Mouse (Mus musculus) urinary bladder, postnatal 10 days (tissue): ENCODE results near the gene Fkbpl.
A peak's percentile ranks its signal among the peaks of the same experiment; 100 is the strongest.

Experiments
- DNase-seq: peaks from one replicate; pipeline ENCODE4 v3.0.0; 2022; ENCODE audit warnings: low spot score

Gene Fkbpl

DNA sequence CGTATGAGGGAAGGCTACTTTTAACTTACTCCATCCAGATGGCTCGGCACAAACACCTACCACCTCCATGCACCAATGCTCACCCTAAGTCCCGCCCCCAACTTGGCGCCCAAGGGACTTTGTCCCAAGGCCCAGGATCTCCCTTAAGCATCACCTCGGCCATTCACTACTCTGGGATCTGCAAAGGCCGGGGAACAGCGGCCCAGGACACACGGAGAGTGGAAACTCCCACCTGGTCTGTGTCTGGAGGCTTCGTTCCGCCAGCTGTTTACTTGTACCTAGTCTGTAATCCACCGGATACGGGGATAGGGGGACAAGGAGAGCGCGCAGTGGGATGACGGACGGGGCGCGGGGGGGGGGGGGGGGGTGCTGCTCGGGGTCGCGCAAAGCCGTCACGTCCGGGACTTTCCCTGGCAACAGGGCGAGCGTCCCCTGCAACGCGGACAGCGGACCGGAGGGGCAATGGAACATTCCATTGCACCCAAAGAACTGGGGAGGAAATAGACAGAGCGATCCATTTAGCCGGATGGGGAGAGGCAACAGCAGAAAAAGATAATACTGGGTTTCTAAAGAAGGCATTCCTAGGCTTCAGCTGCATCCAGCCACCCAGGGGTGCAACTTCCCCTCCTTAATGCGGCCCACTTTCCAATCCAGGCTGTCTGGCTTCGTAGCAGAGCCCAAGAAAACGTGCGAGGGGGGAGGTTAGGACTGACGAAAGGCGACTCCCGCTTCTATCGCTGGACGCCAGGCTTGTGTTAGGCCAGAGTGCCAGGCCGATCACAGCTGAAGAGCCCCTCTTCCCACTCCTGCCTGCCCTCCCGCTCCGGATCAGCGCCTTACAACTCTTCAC, 17.2 kb upstream of the Fkbpl start:
- peak; percentile 59 for DNase-seq

- no peak for DNase-seq
Measured at GRCm38 (mm10) chr17:34627943-34628643, 16.5 kb upstream of the Fkbpl start, which contains the start of gene Ppt2. TSS of gene Ppt2 (minus strand) at chr17:34628510.

DNA sequence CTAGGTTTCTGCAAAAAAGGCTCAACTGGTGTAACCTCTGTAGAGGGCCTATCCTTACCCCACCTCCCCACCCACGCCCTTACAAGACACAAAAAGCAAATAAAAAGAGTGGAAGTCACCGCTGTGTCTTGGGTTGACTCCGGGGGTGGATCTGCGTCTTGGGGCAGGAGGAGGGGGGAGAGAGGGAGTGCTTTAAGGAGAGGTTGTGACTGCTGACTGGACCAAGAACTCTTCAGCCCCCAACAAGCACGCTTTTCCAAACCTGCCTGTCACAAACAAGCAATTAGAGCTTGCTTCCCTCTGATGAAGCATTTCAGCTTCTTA, 16.0 kb upstream of the Fkbpl start:
- no peak for DNase-seq

DNA sequence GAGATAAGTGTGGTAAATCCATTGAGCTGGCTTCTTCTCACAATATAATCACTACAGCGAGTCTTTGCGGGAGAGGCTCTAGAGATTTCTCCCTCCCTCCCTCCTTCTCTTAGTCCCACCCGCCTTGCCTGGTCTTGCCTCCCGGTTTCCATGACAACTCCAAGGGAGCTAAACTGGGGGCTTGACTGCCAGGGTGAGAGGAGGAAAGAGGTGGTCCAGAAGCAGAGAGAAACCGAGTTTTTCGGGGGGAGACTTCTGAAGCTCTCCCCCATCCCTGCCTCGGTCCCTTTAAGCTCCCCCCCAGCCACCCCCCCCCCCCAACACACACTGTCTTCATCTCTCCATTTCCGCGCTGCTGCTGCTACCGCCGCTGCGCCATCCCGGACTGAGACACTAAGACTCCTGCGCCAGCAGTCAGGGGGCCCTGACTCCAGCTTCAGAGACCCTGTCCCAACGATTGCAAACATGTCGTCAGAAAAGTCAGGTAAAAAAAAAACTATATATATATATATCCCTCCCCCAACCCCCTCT, 15.3 kb upstream of the Fkbpl start, which contains the start of gene Prrt1:
Gene Prrt1, plus strand, starts transcription at position 313 of the 531 bp plus-strand sequence.
- DNase-seq, result no peak

DNA sequence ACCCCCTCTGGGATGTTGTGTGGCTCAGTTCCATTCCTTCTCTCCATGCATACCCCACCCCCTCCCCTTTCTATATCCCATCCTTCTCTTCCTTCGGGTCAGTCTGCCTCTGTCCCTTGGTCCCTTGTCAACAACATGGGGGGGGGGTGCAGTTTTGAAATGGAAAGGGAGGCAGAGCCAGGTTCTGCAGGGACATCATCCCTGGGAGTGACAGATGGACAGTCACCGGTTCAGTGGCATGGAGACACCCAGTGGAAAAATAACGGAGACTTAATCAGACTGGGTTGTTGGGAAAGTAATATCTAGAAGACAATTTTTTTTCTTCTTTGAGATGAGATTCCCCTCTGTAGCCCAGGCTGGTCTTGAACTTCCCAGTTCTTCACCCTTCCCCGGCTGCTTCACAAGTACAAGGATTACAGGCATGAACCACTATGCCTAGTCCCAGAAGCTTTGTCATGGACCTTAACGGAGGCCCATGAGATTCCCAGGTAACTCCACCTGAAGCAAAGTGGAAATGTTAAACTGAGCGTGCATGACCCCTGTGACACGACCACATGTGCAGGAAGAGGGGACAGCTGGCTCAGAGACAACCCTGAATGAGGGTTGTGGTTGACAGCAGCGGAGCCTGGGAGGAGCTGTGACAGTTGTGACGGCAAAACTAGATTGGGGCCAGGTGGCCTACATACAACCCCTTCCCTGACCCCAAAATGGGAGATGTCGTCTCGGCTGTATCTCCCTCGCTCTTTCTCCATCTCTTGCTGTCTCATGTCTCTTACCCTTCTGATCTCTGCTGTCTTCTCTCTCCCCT, 14.6 kb upstream of the Fkbpl start:
- DNase-seq, result no peak

GRCm38 (mm10) chr17:34630761-34631301, 13.7 kb upstream of the Fkbpl start:
- DNase-seq, result no peak

GRCm38 (mm10) chr17:34631647-34632046, 12.9 kb upstream of the Fkbpl start:
- no peak for DNase-seq

DNA sequence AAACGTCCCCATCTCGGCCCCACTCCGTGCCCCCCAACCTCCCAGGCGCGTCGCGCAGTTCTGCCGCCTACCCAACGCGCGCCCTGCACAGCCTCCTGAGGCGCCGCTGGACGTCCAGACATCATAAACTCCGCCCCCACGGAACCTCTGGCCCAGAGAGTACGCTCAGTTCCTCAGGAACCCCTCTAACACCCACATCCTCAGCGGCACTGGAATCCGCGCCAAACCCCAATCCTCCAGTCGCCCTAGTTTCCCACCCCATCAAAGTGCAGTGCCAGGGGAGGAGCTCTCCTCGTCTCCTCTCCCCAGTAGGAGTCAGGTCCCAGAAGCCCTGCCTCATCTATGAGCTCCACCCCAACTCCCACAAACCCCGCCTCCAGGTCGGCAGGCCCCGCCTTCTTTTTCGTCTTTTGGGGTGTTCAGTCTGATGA, 12.3 kb upstream of the Fkbpl start:
- peak; percentile 46 for DNase-seq

GRCm38 (mm10) chr17:34635671-34636070, 8.9 kb upstream of the Fkbpl start:
- no peak for DNase-seq

GRCm38 (mm10) chr17:34637459-34637858, 7.1 kb upstream of the Fkbpl start:
- DNase-seq, result no peak

- DNase-seq, result no peak
Measured at GRCm38 (mm10) chr17:34639461-34640255, 4.9 kb upstream of the Fkbpl start.

GRCm38 (mm10) chr17:34640778-34641601, 3.6 kb upstream of the Fkbpl start:
- no peak for DNase-seq

DNA sequence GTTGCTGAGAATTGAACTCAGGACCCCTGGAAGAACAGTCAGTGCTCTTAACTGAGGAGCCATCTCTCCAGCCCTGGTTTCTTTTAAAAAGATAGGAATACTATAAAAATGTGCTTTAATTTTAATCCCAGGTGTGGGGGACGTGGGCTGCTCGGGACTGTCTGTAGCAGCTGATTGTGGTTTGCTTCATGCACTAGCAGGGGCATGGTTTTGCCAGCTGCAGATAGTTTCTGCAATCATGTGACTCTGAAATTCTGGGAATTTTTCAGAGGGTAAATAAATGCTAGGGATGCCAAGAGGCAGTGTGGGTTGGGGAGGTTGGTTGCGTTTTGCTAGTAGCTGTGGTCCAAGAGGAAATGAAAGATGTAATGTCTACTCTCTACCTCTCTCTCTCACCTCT, 2.6 kb upstream of the Fkbpl start:
- no peak for DNase-seq

DNA sequence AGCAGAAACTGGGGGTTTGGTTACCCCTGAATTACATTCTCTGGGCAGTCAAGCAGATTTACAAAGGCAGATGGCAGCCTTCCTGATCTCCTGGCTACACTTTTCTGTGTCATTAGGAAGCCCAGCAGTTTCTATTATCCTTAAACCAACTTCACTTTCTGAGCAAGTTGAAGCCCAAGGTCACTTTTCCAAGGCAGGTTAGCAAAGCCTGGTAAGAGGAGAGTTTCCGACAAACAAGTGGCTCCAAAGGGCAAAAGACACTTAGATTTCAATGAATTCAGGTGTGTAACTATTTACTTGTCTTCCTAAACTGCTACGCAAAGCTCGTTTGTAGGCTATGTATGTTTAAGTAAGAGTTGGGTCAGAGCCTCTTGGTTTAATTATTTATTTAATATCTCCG, 1.2 kb upstream of the Fkbpl start:
- DNase-seq, result no peak

DNA sequence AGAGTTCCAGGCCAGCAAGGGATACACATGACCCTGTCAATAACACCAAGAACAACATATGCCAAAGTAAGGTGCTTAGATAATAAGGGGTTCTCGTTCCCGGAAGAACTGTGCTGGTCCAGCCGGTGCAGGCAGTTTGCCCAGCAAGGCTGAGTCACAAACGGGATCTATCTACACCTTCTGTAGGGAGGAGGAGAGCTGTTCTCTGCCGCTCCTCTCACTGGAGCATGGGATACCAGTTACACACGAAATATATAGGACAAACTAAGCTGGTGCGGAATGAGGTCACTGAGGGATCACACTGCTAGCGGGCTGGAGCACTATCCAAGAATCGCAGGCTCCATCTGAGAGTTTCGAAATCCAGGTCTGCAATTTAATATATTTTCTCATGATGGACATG, 620 bp upstream of the Fkbpl start:
- no peak for DNase-seq

DNA sequence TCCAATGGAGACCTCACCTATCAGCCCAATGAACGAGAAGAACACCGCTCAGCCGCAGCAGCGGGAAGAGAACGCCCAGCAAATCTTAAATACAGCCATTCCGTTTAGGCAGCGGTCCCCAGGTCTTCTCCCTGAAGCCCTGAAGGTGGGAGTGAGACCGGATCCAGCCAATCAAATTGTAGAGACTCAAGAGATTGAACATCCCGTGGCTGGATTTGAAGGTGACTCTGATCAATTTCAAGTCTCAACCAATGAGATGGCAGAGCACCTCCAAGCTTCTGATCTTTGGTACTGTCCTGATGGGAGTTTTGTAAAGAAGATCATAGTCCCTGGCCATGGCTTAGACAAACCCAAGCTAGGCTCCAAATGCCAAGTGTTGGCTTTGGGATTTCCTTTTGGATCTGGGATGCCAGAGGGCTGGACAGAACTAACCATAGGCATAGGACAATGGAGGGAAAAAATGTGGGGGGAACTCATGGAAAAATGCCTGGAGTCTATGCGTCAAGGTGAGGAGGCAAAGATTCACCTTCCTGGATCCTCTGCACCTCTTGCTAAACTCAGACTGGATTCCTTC, 779 bp downstream of the Fkbpl start:
- no peak for DNase-seq

DNA sequence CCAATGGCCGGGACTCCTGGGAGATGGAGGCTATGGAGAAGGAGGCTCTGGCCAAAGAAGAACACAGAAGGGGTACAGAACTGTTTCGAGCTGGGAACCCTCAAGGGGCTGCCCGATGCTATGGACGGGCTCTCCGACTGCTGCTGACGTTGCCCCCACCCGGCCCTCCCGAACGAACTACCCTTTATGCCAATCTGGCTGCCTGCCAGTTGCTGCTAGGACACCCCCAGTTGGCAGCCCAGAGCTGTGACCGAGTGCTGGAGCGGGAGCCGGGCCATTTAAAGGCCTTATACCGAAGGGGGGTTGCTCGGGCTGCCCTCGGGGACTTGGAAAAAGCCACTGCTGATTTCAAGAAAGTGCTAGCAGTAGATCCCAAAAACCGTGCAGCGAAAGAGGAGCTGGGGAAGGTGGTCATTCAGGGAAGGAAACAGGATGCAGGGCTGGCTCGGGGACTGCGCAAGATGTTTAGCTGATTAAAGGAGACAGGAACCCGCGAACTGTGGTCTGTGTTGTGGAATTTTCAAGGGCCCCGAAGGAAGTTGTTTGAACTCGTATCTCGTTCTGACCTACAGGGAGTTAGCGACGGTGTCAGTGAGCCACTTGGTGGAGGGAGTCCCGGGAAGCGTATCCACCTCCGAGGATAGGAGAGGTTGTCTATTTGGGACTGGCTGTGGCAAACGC, 1.4 kb downstream of the Fkbpl start:
- no peak for DNase-seq

DNA sequence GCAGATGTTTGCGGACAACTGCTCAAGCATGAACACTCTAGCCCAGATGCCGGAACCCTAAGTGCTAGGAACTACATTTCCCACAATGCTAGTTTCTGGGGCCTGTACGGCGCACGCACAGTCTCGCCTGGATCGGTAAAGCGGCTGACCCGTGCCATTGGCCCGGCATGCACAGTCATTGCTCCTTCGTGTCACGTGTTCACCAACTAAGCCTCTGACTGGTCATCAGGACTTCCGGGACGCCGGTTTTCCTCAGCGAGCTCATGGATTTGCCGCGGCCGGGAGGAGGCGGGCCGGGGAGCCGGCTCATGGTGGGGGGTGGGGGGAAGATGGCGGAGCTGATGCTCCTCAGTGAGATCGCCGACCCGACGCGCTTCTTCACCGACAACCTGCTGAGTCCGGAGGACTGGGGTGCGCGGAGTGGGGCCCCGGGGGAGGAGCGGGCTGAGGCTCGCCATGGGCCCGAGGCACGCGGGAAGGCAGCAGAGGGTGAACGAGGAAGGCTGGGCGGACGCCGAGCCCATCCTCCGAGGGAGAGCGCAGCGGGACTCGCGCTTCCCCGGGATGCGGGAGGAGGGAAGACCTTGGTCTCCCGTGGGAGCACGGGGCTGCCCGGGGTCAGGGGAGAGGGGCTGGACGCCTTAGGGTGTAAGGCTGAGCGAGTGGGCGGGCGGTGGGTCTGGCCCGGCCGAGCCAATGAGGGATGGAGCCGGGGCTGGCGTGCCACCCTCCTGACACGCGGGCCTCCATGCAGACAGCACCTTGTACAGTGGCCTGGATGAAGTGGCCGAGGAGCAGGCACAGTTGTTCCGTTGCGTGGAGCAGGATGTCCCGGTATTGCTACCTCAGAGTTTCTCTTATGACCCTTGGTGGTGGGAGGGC, 2.6 kb downstream of the Fkbpl start, which contains the start of gene Atf6b:
Gene Atf6b, plus strand, starts transcription at position 241 of the 882 bp plus-strand sequence.
- peak; percentile 85 for DNase-seq
